Mouse (Mus musculus) myocyte (in vitro differentiated cells): ENCODE measurements around the gene Mcfd2. TPM values are rescaled to one million over a fixed set of nuclear protein-coding genes. Genes with fewer than 3 reads are reported as not detected.
A peak's percentile ranks its signal among the peaks of the same experiment; 100 is the strongest.

Experiments used
- H3K27me3 ChIP-seq: one replicate; pipeline ENCODE4 v1.6.1; 2011; ENCODE audit not compliant: control insufficient read depth, insufficient read depth, insufficient read length
- H3K36me3 ChIP-seq: one replicate; pipeline ENCODE4 v1.6.1; 2011; ENCODE audit not compliant: control insufficient read depth, insufficient read depth
- H3K4me2 ChIP-seq: one replicate; pipeline ENCODE4 v1.6.1; 2011; ENCODE audit warnings: low read depth, control low read depth
- H3K4me3 ChIP-seq: one replicate; pipeline ENCODE4 v1.5.1; 2011; ENCODE audit warnings: mild to moderate bottlenecking, control low read depth, moderate library complexity
- H3K79me2 ChIP-seq: one replicate; pipeline ENCODE4 v1.6.1; 2011; ENCODE audit not compliant: control insufficient read depth, insufficient read depth
- H3ac ChIP-seq: one replicate; pipeline ENCODE4 v1.6.1; 2011; ENCODE audit not compliant: control insufficient read depth, insufficient read length
- CEBPB ChIP-seq: IDR thresholded peaks from 2 replicates; pipeline ENCODE4 v1.6.1; 2011; ENCODE audit warnings: mild to moderate bottlenecking, moderate library complexity; ENCODE audit not compliant: poor library complexity, insufficient read depth, severe bottlenecking
- E2F4 ChIP-seq: IDR thresholded peaks from one replicate; pipeline ENCODE4 v1.6.1; 2011; ENCODE audit warnings: mild to moderate bottlenecking, control low read depth, moderate library complexity; ENCODE audit not compliant: insufficient read depth
- MAX ChIP-seq: IDR thresholded peaks from one replicate; pipeline ENCODE4 v1.6.1; 2011; ENCODE audit warnings: low read depth, mild to moderate bottlenecking, control low read depth
- MYOD1 ChIP-seq, 3 experiments: IDR thresholded peaks; one replicate each; pipeline ENCODE4 v1.6.1; 2011; ENCODE audit warnings: control low read depth in 2 of 3, low read depth in 2 of 3, mild to moderate bottlenecking in 2 of 3, moderate library complexity in 1 of 3; ENCODE audit not compliant: insufficient read length in 2 of 3, control insufficient read depth in 1 of 3
- MYOG ChIP-seq, 3 experiments: IDR thresholded peaks; one replicate each; pipeline ENCODE4 v1.6.1; 2011; ENCODE audit warnings: control low read depth in 2 of 3, low read depth in 2 of 3, mild to moderate bottlenecking in 2 of 3; ENCODE audit not compliant: insufficient read length in 2 of 3, control insufficient read depth in 1 of 3, insufficient read depth in 1 of 3
- POLR2A ChIP-seq: IDR thresholded peaks from one replicate; pipeline ENCODE4 v1.6.1; 2011; ENCODE audit warnings: low read depth, mild to moderate bottlenecking, control low read depth, moderate library complexity; ENCODE audit not compliant: insufficient read length
- POLR2AphosphoS2 ChIP-seq: IDR thresholded peaks from one replicate; pipeline ENCODE4 v1.6.1; 2011; ENCODE audit warnings: low read depth, control low read depth; ENCODE audit not compliant: insufficient read length
- REST ChIP-seq: IDR thresholded peaks from one replicate; pipeline ENCODE4 v1.6.1; 2011; ENCODE audit warnings: mild to moderate bottlenecking, control low read depth, moderate library complexity; ENCODE audit not compliant: insufficient read depth, insufficient read length
- SRF ChIP-seq: IDR thresholded peaks from one replicate; pipeline ENCODE4 v1.6.1; 2011; ENCODE audit warnings: low read depth; ENCODE audit not compliant: control insufficient read depth, insufficient read length
- TCF12 ChIP-seq: IDR thresholded peaks from one replicate; pipeline ENCODE4 v1.6.1; 2011; ENCODE audit warnings: mild to moderate bottlenecking, control low read depth; ENCODE audit not compliant: poor library complexity, insufficient read depth, severe bottlenecking
- TCF3 ChIP-seq: IDR thresholded peaks from one replicate; pipeline ENCODE4 v1.6.1; 2011; ENCODE audit warnings: low read depth, control low read depth; ENCODE audit not compliant: insufficient read length
- USF1 ChIP-seq: IDR thresholded peaks from one replicate; pipeline ENCODE4 v1.6.1; 2011; ENCODE audit warnings: low read depth, mild to moderate bottlenecking, control low read depth, moderate library complexity
- polyA plus RNA-seq: library from polyadenylated mRNA; unstranded; fragments of >200 nt; fragmentation: generic; extraction: Trizol; gene quantifications from one replicate; pipeline ENCODE4 v1.2.1, GENCODE M21; 2012; ENCODE audit warnings: missing spikeins

The Mcfd2 gene
- polyA plus RNA-seq, 1 experiment: 59.1 TPM

DNA sequence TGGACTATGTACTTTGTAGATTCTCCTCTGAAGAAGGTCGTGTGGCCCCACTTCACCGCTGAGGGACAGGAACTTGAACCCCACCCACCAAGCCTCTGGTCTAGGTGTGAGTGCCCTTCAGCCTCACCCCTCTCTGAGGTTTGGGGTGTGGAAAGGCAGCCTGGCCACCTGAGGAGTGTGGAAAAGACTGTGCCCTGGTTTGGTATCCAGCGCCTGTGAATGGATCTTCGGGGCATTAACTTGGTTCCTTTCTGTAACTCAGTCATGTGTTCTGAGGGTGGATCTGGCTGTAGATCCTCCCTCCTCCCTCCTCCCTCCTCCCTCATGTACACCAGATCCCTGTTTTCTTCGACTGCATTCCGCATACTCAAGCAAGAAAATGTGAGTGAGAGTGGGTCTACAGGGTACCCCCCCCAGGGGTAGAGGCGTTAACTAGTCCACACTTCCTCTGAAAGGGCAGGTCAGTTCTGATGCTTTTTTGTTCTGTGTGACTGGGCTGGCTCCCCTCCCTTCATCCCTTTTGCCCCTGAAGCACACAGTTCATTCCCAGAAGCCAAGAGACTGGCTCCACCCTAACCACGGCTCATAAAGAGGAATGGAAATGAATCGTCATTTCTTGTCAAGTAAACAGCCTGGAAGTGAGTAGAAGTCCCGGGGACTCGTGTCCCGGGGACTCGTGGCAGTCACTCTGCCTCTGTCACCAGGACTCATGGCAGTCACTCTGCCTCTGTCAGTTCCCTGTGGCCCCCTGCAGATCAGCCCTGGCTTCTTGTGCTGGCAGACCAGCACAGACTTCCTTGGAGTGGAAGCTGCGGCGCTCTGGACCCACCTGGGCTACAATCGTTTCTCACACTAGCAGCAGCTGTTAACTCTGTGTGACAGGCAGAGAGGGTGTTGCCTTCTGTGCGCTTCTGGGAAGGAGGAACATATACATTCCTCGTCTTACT lies 47.5 kb upstream of the Mcfd2 start:
- H3ac ChIP-seq: no peak overlapping the region
- H3K27me3 ChIP-seq: no peaks in the 10 kb centered on the region

DNA sequence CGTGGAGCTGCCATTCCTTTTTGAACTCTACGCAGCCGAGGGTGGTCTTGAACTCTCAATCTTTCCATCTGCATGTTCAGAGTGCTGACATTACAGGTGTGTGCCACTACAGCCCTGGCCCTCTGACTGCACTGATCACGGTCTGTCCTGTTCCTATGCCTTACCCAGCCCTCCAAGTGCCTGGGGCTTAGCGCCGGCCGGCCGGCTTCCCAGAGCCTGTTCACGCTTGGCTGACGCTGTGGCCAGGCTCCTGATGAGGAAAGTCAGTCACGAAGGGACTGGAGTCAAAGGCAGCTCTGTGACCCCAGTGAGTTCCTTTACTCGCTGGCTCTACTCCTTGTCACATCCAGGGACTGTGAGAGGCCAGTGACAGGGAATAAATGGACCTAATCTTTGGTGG lies 46.6 kb upstream of the Mcfd2 start:
- no peaks in the 10 kb centered on the region for H3K27me3 ChIP-seq

More for the DNA sequence above, 47.5 kb upstream of the Mcfd2 start:
- H3K4me2 ChIP-seq: peak overlapping the region; percentile 74
- TF ChIP-seq MAX: no peak
- peak in 1 of 3 experiments; percentile 32 for TF ChIP-seq MYOG (IDR thresholded peaks at IDR 0.05; ENCODE audit: control insufficient read depth in 1 of 3, insufficient read depth in 1 of 3, insufficient read length in 2 of 3, low read depth in 2 of 3)
- TF ChIP-seq MYOD1 (IDR thresholded peaks at IDR 0.05; ENCODE audit: control insufficient read depth in 1 of 3, insufficient read length in 2 of 3, low read depth in 2 of 3): peak in 1 of 3 experiments; percentile 50
- H3K36me3 ChIP-seq: no peaks in the 10 kb centered on the region
- H3K79me2 ChIP-seq: no peaks in the 10 kb centered on the region
- H3K4me3 ChIP-seq: no peak overlapping the region

GRCm38 (mm10) chr17:87310497-87310896 lies 44.8 kb upstream of the Mcfd2 start:
- H3K4me3 ChIP-seq: no peak overlapping the region
- H3K27me3 ChIP-seq: no peaks in the 10 kb centered on the region
- no peak overlapping the region for H3ac ChIP-seq
- H3K79me2 ChIP-seq: no peaks in the 10 kb centered on the region
- no peak overlapping the region for H3K4me2 ChIP-seq
- TF ChIP-seq TCF3 (no peak), SRF (no peak), E2F4 (no peak)
- H3K36me3 ChIP-seq: no peaks in the 10 kb centered on the region

More for the DNA sequence above, 46.6 kb upstream of the Mcfd2 start:
- Histone ChIP-seq H3K4me3 (no peak overlapping the region), H3ac (no peak overlapping the region), H3K4me2 (no peak overlapping the region), H3K36me3 (no peaks in the 10 kb centered on the region), H3K79me2 (no peaks in the 10 kb centered on the region)
- no peak for TF ChIP-seq TCF12
- no peak for TF ChIP-seq TCF3
- no peak for TF ChIP-seq MYOD1 (IDR thresholded peaks at IDR 0.05; ENCODE audit: control insufficient read depth in 1 of 3, insufficient read length in 2 of 3, low read depth in 2 of 3)
- no peak for TF ChIP-seq POLR2AphosphoS2

DNA sequence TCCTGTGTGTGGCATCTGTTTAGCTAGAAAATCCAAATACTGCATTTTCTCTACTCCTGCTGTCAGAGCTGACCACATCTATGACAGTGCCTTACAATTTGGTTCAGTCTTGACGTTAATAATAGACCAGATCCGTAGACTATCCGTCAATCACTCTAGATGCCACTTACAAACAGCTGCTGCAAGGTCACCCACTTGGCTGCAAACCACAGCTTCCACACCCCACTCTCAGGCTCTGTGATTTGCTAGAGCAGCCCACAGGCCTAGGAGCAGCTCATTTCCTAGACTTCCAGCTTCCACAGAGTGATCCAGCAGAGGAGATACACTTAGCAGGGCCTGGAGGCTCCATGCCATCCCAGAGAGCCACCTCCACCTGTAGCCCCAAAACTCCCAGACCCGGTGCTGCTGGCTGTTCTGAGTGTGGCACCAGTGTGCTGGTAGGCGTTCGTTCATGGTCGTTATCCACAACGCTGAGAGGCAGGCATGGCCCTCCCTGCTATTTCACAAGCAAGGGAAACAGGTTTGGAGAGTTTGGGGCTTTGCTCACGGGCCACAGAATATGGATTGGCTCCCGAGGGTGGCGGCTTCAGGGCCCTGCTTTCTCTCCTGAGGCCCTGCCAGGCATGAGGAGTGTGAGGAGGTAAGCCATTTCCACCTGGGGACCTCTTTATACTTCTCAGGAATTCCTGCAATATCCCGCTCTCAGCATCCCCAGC lies 43.5 kb upstream of the Mcfd2 start:
- peak; percentile 24 to 88 (median 75) for TF ChIP-seq MYOD1 (IDR thresholded peaks at IDR 0.05; ENCODE audit: control insufficient read depth in 1 of 3, insufficient read length in 2 of 3, low read depth in 2 of 3)
- no peak for TF ChIP-seq TCF12
- TF ChIP-seq MYOG (IDR thresholded peaks at IDR 0.05; ENCODE audit: control insufficient read depth in 1 of 3, insufficient read depth in 1 of 3, insufficient read length in 2 of 3, low read depth in 2 of 3): peak in 2 of 3 experiments; percentile 56 to 64
- no peaks in the 10 kb centered on the region for H3K79me2 ChIP-seq
- no peak overlapping the region for H3K4me3 ChIP-seq
- H3ac ChIP-seq: no peak overlapping the region
- H3K36me3 ChIP-seq: no peaks in the 10 kb centered on the region
- no peak overlapping the region for H3K4me2 ChIP-seq
- H3K27me3 ChIP-seq: no peaks in the 10 kb centered on the region

DNA sequence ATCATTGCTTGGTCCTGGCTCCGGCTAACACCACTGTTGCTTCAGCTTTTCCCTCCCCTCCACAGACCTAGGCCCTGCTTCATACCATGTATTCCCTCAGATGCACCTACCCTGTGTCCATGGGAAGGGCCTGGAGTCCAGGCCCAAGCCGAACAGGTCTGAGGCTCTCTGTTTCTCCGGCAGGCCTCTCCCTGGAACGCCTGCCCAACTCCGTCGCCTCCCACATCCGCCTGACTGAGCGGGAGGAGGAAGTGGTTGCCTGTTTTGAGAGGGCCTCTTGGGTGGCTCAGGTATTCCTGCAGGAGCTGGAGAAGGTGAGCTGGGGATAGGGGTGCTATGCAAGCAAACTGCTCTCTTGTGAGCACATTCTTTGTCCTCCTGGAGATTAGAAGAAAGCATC lies 41.0 kb upstream of the Mcfd2 start:
- Histone ChIP-seq H3K4me2 (no peak overlapping the region), H3ac (no peak overlapping the region), H3K79me2 (no peaks in the 10 kb centered on the region), H3K36me3 (no peaks in the 10 kb centered on the region), H3K27me3 (no peaks in the 10 kb centered on the region), H3K4me3 (no peak overlapping the region)
- TF ChIP-seq POLR2A: no peak
- TF ChIP-seq TCF3: no peak
- no peak for TF ChIP-seq SRF
- TF ChIP-seq E2F4: no peak
- TF ChIP-seq MYOD1 (IDR thresholded peaks at IDR 0.05; ENCODE audit: control insufficient read depth in 1 of 3, insufficient read length in 2 of 3, low read depth in 2 of 3): no peak
- TF ChIP-seq MAX: no peak
- TF ChIP-seq TCF12: no peak
- no peak for TF ChIP-seq USF1
- no peak for TF ChIP-seq CEBPB
- TF ChIP-seq POLR2AphosphoS2: no peak
- TF ChIP-seq REST: no peak
- no peak for TF ChIP-seq MYOG (IDR thresholded peaks at IDR 0.05; ENCODE audit: control insufficient read depth in 1 of 3, insufficient read depth in 1 of 3, insufficient read length in 2 of 3, low read depth in 2 of 3)
